Mouse (Mus musculus): ENCODE results near the gene Wee2. TPM values are rescaled to one million over a fixed set of nuclear protein-coding genes. Genes with fewer than 3 reads are reported as not detected.

Gene Wee2
- total RNA-seq (2017): not detected in 2 replicates

DNA sequence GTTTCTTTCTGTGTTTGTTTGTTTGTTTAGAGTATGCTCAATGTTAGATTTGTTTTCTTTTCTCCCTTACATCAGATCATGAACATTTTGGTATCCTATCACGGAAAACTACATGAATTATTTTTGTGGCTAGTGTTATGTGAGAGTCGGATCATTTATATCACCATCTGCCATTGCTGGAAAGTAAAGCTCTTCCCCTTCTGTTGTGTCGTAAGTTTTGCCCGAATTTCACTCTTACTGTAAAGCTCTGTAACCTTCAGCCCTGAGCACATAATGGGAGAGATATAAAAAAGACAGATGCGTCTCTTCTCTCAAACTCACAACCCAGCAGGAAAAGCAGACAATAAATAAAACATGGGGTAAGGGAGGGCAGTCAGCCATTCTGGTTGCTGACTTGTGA is at the start of gene Wee2:
Gene Wee2 (plus strand): TSS at position 153 of the 400 bp plus-strand sequence.
- ATAC-seq (replicated peaks in 1 of 2; ENCODE audit: insufficient read depth in 1 of 2, low FRiP score in 2 of 2, low TSS enrichment in 1 of 2, low read depth in 1 of 2, poor library complexity in 2 of 2, severe bottlenecking in 2 of 2): no peak

DNA sequence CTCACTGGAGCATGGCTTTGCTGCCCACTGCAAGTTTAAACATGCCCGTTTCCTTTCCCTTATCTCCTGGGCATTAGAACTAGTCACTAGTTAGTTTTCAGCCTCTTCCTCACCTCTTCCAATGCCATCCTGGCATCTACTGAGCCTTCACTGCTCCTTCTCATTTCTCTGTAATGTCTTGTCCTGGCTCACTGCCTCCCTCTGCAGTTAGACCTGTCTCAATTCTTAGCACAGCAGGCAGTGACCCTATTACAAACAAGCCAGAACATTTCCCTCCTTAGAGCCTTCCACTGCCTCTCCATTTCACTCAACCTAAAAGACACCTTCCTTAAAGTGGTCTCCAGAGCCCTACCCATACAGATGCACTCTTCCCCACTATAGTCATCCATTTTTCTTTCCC is 47.9 kb upstream of the Wee2 start:
- no peak for ATAC-seq (replicated peaks in 1 of 2; ENCODE audit: insufficient read depth in 1 of 2, low FRiP score in 2 of 2, low TSS enrichment in 1 of 2, low read depth in 1 of 2, poor library complexity in 2 of 2, severe bottlenecking in 2 of 2)

DNA sequence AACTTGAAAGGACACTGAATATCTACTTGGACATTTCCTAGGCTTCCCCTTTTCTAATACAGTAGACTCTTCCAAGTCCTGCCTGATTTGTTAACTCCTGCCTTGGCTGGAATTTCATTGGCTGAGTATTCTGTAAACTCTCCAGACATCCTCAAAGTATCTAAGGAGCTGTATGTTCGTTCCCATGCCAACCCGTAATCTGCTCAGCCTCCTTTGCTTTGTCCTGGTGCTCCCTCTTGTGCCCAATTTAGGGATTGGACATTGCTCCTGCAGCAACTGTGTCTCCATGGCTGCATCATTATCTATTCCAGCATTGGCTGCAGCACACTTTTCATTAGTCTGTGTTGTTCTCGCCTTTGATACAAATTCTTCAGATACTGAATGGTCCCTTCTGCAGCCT is 45.7 kb upstream of the Wee2 start:
- peak; percentile 56 to 69; a peak in 2 of 4 replicates for ATAC-seq (replicated peaks in 1 of 2; ENCODE audit: insufficient read depth in 1 of 2, low FRiP score in 2 of 2, low TSS enrichment in 1 of 2, low read depth in 1 of 2, poor library complexity in 2 of 2, severe bottlenecking in 2 of 2)

DNA sequence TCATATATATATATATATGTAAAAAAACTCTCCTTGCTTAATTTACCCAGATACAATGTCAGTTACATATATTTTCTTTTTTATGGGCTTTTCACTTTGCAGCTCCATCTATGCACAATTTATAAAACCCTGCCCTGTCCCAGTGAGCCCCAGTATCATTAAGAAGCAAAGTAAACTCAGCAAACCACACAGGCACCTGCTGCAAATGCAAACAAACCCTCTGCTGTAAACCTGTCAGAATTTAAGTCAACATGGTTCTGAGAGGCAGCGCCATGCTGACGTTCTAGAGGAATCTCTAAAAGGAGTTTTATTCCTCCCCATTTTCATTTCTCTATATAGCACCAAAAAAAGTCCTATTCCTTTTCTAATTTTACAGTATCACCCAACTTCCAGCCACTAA is 36.9 kb upstream of the Wee2 start:
- ATAC-seq (replicated peaks in 1 of 2; ENCODE audit: insufficient read depth in 1 of 2, low FRiP score in 2 of 2, low TSS enrichment in 1 of 2, low read depth in 1 of 2, poor library complexity in 2 of 2, severe bottlenecking in 2 of 2): no peak

DNA sequence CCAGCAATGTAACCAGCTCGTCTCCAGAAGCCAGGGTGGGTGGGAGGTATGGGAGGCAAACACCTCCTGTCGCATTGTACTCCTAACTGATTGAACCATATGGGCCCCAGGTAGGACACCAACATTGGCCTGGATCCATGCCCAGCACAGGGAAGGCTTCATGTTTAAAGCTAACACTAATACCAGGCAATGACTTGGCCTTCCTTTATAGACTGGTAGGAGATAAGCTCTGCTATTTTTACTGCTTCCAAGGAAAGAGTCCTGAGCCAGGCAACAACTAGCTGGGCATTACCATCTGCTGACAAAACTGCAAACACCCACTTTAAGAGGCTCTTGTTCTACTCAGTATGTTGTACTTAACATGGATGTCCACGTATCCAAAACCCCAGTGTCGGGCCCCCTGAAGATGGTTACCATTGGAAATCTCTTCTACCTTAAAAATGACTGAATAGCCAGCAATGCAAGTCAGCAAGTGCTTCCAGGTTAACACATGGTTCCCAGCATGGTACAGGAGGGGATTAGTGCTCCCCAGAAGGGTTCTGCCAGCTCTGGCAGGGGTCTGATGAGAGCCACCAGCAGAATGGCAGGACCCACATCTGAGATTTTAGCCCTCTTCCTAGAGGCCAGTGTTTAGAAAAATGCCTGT is 35.1 kb upstream of the Wee2 start:
- no peak for ATAC-seq (replicated peaks in 1 of 2; ENCODE audit: insufficient read depth in 1 of 2, low FRiP score in 2 of 2, low TSS enrichment in 1 of 2, low read depth in 1 of 2, poor library complexity in 2 of 2, severe bottlenecking in 2 of 2)

DNA sequence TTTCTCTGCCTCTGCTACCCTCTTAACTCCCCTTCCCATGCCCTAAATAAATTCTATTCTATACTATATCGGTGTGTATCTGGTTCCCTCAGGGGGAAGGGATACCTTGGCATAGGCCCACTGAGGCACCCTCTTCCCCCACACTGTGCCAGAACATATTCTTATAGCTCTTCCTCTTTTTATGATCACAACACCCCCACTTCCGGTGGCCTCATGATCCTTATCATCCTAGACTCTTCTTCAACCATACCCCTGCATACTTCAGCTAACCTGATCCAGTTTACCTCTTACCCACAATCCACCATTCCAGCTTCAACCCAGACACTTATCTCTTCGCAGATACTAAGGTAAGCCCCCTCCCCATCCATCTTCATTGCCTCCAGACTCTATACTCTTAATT is 27.8 kb upstream of the Wee2 start:
- no peak for ATAC-seq (replicated peaks in 1 of 2; ENCODE audit: insufficient read depth in 1 of 2, low FRiP score in 2 of 2, low TSS enrichment in 1 of 2, low read depth in 1 of 2, poor library complexity in 2 of 2, severe bottlenecking in 2 of 2)

DNA sequence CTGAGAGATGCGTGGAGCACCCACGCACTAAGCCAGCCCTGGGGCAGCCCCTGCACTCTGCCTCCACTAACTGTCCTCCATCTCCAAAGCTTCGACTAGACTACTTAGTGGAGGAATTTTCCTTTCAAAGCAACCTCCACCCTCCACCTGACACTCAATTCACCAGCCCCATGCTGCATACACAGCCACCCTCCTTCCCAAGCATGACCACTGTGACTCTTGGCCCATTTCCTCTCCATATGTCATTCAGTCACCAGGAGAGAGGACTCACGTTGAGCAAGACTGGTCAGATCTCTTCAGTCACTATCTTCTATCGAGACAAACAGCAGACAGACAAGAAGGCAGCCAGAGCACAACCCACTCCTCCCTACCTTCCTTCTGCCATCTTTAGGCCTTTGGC is 25.8 kb upstream of the Wee2 start:
- no peak for ATAC-seq (replicated peaks in 1 of 2; ENCODE audit: insufficient read depth in 1 of 2, low FRiP score in 2 of 2, low TSS enrichment in 1 of 2, low read depth in 1 of 2, poor library complexity in 2 of 2, severe bottlenecking in 2 of 2)

DNA sequence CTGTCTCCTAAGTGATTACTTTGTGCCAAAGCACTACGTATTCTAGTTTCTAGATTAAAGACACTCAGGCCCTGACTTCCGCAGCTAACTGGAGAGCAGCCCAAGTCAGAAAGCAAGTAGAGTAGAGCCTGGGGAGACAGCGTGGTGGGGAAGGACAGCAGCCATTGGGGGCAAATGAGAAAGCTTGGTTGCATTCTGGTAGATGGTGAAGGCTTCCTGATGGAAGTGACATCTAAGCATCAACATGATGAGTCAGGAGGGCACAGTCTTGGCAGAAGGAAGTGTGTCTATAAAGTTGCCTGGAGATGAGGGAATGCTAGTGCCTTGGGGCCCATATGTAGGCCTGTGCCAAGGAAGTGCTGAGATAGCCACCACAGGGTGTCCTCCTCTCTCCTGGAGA is 25.3 kb upstream of the Wee2 start:
- no peak for ATAC-seq (replicated peaks in 1 of 2; ENCODE audit: insufficient read depth in 1 of 2, low FRiP score in 2 of 2, low TSS enrichment in 1 of 2, low read depth in 1 of 2, poor library complexity in 2 of 2, severe bottlenecking in 2 of 2)

DNA sequence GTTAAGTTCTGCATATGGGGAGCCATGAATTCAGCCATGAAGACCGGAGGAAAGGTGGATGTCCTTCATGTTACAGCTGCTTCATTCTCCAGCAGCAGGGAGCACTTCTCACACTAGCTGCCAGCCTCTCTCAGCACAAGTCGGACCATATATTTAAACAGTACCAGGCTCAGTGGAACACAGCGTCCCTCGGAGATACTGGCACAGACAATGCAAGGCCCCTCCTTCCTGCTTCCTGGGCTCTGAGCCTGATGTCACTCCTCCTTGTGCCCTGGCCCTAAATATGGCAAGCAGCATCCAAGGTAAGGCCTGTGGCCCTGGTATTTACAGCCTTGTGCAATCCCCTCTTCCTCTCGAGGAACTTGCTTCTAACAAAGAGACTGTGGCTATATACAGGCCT is 23.1 kb upstream of the Wee2 start:
- ATAC-seq (replicated peaks in 1 of 2; ENCODE audit: insufficient read depth in 1 of 2, low FRiP score in 2 of 2, low TSS enrichment in 1 of 2, low read depth in 1 of 2, poor library complexity in 2 of 2, severe bottlenecking in 2 of 2): no peak

DNA sequence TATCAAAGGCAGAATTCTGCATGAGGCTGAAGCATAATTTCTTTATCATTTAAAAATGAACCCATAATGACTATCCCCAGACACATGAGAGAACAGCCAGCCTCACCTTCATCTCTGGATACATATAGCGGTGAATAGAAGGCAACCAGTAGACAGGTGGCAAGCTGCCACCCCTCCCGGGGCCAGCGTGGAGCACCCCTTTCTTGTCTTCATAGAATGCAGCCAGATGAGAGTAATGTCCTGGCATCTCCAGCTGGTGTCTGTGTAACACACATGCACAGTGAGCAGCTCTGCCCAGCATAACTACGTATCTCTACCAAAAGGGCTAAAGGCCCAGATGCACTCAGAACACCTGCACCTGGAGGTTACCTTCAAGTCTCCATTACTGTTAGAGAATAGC is 20.5 kb upstream of the Wee2 start:
- ATAC-seq (replicated peaks in 1 of 2; ENCODE audit: insufficient read depth in 1 of 2, low FRiP score in 2 of 2, low TSS enrichment in 1 of 2, low read depth in 1 of 2, poor library complexity in 2 of 2, severe bottlenecking in 2 of 2): no peak

DNA sequence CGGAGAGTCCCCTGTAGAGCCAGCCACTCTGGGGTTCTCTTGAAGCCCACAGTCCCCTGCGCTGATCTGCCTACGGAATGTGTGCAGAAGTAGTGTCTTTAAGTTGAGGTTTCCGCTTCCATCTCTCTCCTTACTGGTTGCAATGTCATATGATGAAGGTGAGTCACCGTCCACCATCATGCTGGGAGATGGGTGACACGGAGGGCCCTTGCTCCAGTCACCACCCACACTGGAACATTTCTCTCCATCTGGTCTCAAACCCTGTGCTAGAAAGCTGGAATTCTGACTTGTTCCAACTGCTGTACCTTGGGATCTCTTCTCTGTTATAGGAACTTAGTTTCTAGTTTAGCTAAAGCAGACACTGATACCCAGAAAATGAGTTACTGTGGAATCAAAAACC is 17.8 kb upstream of the Wee2 start:
- no peak for ATAC-seq (replicated peaks in 1 of 2; ENCODE audit: insufficient read depth in 1 of 2, low FRiP score in 2 of 2, low TSS enrichment in 1 of 2, low read depth in 1 of 2, poor library complexity in 2 of 2, severe bottlenecking in 2 of 2)

DNA sequence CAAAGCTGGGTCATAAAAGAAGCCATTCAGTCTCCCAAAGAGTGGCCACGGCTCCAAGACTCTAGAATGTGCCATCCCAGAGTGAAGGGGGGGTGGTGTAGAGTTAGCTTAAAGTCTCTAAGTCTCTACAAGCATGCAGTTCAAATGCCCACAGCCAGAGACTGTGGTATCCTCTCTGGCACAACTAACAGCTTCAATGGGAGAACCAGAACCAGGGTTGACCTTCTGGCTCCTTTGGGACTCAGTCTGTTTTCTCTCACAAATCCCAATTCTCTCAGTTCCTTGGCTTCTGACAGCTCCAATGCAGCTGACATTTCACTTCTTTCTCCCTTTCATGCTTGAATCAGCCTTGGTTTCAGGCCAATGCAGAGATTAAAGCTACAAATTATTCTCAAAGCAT is 15.9 kb upstream of the Wee2 start:
- no peak for ATAC-seq (replicated peaks in 1 of 2; ENCODE audit: insufficient read depth in 1 of 2, low FRiP score in 2 of 2, low TSS enrichment in 1 of 2, low read depth in 1 of 2, poor library complexity in 2 of 2, severe bottlenecking in 2 of 2)

DNA sequence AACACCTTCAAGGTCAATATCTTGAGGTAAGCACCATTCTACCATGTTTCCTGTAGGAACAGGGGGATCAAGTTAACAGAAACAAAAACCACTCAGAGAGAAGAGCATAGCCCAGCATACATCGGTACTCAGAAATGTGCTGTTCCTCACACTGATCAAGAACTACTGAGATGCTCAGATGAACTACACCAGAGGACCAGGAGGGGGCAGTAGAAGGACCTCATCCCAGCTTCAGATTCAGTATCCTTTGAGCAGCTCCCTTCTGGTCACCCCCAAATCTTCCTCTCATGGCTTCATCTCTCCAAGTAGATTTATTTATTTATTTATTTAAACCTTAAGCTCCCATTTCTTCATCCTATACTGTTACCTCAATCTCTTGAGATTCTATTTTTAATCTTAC is 15.1 kb upstream of the Wee2 start:
- peak; percentile 83 for ATAC-seq (replicated peaks in 1 of 2; ENCODE audit: insufficient read depth in 1 of 2, low FRiP score in 2 of 2, low TSS enrichment in 1 of 2, low read depth in 1 of 2, poor library complexity in 2 of 2, severe bottlenecking in 2 of 2)

DNA sequence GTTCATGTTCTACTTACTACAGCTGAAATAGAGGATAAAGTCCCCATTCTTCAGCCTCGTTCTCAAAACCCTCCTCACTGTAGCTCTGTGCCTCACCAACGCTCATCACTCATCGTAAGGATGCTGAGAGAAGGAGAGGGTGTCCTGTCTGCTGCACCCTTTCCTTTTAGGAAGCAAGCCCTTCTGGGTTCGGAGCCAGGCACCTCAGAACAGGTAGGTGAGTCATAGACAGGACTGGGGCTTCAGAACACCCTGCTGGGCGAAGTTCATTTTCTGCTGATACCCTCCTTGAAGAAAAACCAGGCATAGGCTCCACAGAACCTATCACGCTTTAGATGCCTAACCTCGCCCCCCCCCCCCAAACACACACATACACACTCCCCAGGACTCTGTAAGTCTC is 11.4 kb upstream of the Wee2 start:
- ATAC-seq (replicated peaks in 1 of 2; ENCODE audit: insufficient read depth in 1 of 2, low FRiP score in 2 of 2, low TSS enrichment in 1 of 2, low read depth in 1 of 2, poor library complexity in 2 of 2, severe bottlenecking in 2 of 2): no peak

DNA sequence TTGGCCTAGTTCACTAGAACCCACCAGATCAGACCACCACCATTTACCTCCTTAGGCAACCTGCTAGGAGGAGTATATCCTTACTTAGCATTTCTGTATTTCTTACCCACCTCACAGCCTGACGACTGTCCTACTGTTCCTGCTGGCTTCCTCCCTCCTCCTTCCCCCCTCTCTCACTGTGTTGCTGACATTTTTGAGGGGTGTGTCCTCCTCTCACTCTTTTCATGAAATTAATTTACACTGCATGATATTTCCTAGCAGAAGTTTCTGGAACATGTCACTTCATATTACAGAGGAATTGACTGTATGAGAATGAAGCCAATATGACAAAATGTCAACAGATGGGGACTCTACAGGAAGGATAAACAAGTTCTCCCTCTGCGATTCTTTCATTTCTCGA is 10.2 kb upstream of the Wee2 start:
- ATAC-seq (replicated peaks in 1 of 2; ENCODE audit: insufficient read depth in 1 of 2, low FRiP score in 2 of 2, low TSS enrichment in 1 of 2, low read depth in 1 of 2, poor library complexity in 2 of 2, severe bottlenecking in 2 of 2): no peak

DNA sequence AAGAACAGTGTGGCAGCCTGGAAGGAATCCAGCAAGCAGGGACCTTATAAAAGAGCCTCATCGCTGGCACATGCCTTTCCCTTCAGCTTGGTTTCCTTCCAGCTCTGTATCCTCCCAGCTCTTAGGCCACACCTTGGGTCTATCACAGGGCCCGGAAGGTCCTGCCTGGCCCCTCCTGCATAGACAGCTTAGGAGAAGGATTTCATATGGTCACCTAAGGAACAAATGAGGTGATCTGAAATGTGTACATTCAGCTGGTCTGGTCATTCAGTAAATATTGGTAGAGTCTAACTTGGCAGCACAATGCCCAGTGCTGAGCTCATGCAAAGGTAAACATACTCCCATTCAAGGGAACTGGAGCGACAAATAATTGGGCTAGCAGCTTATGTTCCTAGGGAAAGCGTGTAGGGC is 9.4 kb upstream of the Wee2 start:
- ATAC-seq (replicated peaks in 1 of 2; ENCODE audit: insufficient read depth in 1 of 2, low FRiP score in 2 of 2, low TSS enrichment in 1 of 2, low read depth in 1 of 2, poor library complexity in 2 of 2, severe bottlenecking in 2 of 2): no peak

DNA sequence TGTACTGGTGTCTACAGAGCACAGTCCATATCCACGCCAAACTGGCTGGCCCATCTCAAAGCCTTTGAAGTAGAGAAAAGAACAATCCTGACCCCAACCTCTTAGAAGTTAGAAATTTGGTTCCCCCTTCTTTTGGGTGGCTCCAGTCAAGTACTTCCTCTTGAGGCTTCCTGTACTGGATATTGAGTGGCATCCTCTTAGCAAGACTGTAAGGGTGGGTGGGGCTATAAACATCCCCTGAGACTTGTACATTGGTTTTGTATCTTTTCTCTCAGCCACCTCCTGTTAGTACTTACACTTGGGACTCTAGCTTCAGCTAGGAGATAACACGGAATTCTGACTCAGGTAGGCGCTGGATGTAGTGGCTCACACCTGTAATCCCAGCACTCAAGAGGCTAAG is 8.6 kb upstream of the Wee2 start:
- peak; percentile 71 to 80 for ATAC-seq (replicated peaks in 1 of 2; ENCODE audit: insufficient read depth in 1 of 2, low FRiP score in 2 of 2, low TSS enrichment in 1 of 2, low read depth in 1 of 2, poor library complexity in 2 of 2, severe bottlenecking in 2 of 2)

DNA sequence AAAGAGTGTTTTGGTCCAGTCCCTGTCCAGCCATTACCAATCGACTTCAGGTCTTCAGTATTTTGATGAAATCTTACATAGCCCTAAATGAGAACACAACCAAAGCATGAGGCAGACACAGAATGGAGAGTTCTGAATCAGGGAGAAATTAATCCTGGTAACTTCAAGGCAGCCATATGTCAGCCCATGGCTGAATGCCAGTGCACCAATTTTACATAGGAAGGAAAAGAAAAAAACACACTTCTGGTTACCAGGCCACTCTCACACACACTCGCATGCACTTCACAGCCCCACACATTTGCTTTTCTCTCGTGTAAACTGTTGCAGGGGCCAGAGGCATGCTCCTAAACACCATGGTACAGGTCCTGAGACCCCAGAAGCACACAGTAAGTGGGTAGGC is 8.0 kb upstream of the Wee2 start:
- ATAC-seq (replicated peaks in 1 of 2; ENCODE audit: insufficient read depth in 1 of 2, low FRiP score in 2 of 2, low TSS enrichment in 1 of 2, low read depth in 1 of 2, poor library complexity in 2 of 2, severe bottlenecking in 2 of 2): no peak

DNA sequence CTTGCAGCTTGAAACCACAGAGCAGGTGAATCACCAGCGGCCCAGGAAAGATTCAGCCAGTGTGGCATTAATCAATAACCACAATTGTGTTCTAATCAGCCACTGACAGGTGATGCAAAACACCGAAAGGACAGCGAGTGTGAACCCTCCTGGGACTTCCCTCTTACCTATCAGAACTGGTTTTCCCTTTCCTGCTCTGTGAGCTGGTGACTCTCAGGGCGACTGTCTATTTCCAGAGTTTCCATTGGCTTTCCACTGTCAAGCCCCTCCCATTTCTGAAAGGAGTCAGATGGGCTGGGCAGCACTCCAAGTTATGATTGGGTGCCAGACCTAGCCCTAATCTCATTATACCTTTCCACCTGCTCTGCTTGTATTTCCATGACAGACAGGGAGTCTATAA is 7.5 kb upstream of the Wee2 start:
- no peak for ATAC-seq (replicated peaks in 1 of 2; ENCODE audit: insufficient read depth in 1 of 2, low FRiP score in 2 of 2, low TSS enrichment in 1 of 2, low read depth in 1 of 2, poor library complexity in 2 of 2, severe bottlenecking in 2 of 2)

DNA sequence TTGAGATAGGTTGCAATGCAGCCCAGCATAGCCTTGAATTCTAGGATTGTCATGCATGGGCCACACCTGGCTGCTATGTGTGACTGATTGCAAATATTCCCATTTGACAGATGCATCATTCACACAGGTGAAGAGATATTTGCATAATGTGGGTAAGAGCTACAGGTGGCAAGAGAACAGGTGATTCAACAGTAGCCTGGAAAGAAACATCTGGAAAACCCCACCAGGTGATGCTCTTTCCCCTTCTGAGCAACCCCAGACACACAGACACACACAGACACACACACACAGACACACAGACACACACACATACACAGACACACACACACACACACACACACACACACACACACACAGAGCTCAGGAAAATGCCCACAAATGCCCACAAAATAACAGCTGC is 7.1 kb upstream of the Wee2 start:
- ATAC-seq (replicated peaks in 1 of 2; ENCODE audit: insufficient read depth in 1 of 2, low FRiP score in 2 of 2, low TSS enrichment in 1 of 2, low read depth in 1 of 2, poor library complexity in 2 of 2, severe bottlenecking in 2 of 2): no peak

All from hematopoietic stem cell, adult 5-6 weeks (primary cell).